Mouse (Mus musculus): ENCODE data around the gene Ptk6.

Gene Ptk6

DNA sequence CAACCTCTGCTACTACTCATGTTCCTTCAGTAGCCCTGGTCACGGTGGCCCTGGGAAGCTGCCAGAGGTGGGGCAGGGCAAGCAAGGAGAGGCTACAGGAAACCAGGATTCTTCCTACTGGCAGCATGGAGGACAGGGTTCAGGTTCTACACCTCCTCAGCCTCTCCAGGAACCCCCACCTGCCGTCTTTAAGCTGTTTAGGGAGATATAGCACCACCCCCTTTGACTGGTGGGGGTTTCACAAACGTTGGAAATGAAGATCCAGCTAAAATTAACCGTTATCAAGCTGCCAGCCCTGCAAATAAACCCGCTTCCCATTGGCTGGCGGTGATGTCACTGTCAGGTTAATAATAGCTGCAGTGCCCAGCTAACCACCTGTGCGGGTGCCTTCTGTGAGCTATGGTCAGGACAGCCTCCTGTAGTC lies 43.5 kb downstream of the Ptk6 start:
- DNase-seq, result no peak

DNA sequence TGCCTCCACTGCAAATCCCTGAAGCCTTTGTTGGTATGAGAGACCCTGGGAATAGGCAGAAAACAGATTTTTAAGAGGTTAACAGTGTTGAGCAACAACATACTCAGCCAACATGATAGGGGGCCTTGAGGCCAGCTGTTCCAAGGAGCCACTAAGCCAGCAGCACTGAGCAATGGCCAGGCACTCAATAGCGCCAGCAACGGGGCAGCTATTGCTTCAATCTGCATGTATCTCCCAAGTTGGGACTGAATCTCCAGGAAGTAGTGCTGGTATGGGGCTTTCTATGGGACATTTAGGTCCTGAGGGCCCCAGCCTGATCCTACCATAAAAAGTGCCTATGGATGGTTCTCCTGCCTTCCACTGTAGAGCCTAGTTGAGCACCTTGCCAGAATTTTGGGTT lies 44.1 kb downstream of the Ptk6 start:
- no peak for DNase-seq

DNA sequence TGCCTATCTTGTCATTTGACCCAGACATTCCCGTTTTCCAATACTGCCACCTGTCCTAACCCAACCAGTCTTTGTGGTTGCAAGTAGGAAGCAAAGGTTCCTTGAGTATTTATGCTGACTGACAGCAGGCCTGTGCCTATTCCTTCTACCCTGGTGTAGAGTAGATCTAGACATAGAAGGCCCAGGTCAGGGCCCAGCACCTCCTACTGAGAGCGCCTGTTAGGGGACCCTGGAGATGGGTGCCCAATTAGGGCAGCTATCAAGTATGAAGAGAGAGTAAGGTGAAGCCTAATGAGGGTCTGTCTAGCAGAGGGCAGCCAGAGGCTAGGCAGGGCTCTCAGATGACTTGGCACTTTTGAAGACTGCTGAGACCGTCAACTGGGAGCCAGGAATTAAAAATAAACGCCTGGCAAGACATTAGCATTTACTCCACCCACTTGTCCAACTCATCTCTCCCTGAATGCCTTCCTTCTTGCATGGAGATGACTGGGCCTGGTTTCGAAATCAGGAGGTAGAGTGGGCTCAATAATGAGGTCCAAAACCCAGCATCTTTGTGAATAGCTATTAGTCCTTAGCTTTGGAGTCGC lies 44.8 kb downstream of the Ptk6 start:
- DNase-seq, result no peak

DNA sequence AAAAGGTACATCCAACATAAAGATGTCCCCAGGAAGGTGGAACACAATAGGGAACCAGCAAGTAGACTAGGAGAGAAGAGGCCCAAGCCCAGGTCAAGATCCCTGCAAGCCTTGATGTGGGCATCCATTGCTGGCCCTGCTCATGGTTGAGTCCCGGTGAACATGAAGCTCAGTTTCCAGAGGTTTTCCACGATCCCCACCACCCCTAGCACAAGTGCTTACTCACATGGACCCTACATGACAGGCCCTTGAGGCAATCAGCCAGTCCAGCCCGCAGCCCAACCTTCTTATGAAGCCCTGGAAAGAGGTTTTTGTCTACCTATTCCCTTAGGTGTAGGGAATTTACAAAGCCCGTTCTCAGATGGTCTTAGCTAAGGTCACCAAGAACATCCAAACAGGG lies 45.4 kb downstream of the Ptk6 start:
- no peak for DNase-seq

DNA sequence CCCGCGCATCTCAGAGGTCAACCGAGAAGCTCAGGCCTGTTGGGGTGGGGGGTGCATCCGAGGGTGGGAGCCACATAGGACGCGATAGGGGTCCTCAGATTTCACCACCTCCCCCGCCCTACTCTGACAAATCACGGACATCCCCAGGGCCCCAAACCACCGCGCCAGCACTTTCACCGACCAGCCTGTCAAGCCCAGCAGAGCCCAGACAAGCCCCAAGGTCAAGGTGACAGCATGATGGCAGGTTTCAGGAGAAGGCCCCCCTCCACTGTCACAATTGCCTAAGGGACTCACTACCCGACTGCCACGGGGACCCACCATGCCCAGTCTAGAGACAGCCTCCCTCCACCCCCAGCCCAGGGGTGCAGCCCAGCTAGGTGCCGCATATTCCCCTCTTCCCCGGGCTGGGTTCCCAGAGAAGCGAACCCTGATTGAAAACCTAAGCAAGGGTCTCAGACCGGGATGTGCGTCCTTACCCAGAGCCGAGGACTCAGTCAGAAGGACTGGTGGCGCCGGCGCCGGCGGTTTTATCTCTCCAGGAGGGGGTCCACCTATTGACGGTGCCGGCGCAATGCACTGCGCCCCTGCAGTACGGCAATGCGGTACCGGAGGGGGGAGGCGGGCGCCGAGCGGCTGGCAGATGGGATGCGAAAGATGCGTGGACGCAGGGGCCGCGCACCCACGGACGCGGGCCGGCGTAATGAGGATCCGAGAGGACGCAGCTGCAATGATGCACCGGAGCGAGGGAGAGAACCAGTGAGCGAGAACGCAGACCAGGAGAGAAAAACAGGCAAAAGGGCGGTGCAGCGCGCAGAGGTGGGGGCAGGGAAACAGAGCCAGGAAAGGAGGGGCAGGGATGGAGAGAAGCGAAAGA lies 46.1 kb downstream of the Ptk6 start, which contains the start of gene Eef1a2:
Gene Eef1a2, minus strand, starts transcription at position 767 of the 874 bp plus-strand sequence.
- no peak for DNase-seq

DNA sequence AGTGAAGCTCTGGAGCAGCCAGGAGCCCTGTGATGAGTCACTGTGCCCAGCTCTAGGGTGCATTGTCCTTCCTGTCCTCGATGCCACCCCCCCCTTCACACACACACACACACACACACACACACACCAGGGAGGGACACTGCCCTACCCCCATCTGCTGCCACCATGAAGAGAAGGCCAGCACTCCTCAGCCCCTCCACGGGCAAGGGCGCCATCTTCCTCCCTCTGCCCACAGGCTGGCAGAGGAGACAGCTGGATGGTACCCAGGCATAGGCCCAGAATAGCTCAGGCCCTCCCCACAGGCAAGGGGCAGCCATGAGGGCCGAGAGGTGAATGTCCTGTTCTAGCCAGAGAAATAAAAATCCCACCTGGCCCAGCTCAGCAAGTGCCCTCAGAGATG lies 46.8 kb downstream of the Ptk6 start:
- DNase-seq, result no peak

DNA sequence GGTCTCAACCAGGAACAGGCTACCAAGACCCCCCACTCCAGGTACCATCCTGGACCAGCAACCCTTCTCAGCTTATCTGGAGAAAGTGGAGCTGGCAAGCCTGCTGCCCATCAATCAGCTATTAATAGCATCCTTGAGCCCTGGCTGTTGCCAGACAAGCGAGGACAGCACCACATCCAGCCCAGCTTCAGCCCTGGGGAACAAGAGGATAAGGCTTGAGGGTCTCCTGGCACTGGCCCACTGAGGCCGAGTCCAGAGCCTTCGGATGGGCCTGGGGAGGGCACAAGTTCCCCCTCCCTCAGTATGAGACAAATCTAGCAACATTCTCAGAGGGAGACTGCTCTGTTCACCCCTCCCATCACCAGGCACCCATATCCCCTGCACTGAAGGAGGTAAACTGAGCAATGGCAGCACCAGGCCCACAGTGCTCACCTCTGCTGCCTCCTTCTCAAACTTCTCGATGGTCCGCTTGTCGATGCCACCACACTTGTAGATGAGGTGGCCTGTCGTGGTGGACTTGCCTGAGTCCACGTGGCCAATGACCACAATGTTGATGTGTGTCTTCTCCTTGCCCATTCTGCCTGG lies 47.7 kb downstream of the Ptk6 start:
- no peak for DNase-seq

DNA sequence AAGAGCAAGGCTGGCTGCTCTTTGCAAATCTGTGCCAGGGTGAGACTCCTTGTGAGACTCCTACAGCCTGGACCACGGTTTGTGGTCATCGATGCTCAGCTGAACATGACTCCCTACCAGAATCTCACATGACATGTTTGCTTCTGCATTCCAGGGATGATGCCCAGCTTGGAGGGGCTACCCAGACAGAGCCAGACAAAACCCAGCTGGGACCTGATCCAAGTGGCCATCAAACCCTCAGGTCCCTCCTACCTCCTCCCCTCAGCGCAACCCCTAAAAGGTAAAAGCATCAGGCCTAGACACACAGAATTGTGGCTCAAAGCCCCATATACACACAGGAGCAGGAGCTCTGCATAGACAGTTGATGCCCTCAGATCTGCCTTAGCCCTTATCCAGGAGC lies 48.2 kb downstream of the Ptk6 start:
- DNase-seq, result no peak

DNA sequence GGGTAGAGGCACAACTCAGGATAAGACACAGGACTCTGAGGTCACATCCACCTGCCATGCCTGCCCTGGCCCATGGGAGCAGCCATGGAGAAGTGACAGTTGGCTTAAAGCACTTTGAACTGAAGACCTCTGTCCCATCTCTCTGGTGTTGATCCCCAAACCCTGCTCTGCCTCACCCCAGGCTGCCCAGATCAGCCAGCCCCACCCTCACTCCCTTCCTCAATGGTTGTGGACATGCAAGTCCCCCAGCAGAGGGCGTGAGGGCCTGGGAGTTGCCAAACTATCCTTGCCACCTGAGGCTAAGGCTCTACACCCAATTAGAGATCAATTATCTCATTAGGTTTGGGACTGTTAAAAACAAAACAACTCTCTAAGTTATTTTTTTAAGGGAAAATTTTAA lies 48.8 kb downstream of the Ptk6 start:
- no peak for DNase-seq

DNA sequence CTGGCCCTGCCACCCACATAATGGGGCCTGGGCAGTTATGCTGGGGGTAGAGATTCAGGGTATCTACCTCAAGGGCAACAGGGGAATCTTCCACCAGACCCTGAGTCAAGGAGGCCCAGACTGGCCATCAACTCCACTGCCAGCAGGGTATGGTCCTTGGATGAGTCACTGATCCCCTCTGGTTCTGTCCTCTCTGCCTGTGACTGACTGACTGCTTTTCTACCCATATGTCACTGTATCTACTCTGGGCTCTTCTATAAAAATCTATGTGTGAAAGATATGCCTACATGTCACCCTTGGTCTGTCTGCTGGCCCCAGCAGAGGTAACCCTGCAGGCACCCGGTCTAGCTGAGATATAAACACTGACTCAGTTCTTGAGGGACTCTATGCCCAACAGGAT lies 49.5 kb downstream of the Ptk6 start:
- DNase-seq, result no peak

DNA sequence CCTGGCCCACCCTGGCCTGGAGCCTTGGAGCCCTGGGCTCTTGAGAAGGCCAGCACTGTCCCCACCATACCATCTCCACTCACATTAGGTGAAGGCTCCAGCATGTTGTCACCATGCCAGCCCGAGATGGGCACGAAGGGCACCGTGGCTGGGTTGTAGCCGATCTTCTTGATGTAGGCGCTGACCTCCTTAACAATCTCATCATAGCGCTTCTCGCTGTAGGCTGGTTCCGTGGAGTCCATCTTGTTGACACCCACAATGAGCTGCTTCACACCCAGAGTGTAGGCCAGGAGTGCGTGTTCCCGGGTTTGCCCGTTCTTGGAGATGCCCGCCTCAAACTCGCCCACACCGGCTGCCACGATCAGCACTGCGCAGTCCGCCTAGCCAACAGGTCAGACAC lies 49.9 kb downstream of the Ptk6 start:
- no peak for DNase-seq

DNA sequence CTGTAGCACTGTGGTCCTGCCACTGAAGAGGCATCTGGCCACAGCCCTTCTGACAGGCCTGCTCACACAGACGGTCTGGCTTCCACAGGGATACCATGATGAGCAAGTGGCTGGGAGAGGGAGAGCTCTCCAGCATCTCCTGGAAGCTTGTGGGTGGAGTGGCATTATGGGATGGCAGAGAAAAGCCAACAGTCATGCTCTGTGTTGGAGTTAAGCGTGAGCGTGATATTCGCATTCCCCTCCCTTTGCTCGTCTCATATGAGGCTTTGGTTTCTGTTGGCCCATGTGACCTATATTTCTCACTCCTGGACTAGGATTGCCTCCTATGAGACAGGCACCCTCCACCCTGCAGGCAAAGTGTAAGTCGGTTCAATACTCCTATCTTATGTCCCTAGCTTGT lies 52.3 kb downstream of the Ptk6 start:
- DNase-seq, result no peak

DNA sequence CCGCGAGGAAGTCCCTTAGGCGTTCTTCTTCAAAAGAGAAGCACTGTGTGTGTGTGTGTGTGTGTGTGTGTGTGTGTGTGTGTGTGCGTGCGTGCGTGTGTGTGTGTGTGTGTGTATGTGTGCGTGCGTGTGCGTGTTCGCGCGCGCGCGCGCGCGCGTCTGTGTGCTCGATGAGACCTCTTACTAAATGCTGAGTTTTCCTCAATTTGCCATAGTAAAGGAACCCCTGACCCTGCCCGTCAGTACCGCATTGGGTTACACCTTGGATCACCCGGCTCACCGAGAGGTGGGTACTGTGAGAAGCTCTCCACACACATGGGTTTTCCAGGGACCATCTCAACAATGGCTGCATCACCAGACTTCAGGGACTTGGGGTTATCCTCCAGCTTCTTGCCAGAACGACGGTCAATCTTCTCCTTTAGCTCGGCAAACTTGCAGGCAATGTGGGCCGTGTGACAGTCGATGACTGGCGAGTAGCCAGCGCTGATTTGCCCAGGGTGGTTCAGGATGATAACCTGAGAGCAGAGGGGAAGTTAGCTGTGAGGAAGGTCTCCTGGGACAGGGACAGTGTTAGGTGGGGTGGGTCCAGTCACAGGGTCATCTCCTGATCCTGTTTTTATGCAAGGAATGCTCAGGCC lies 54.2 kb downstream of the Ptk6 start:
- no peak for DNase-seq

DNA sequence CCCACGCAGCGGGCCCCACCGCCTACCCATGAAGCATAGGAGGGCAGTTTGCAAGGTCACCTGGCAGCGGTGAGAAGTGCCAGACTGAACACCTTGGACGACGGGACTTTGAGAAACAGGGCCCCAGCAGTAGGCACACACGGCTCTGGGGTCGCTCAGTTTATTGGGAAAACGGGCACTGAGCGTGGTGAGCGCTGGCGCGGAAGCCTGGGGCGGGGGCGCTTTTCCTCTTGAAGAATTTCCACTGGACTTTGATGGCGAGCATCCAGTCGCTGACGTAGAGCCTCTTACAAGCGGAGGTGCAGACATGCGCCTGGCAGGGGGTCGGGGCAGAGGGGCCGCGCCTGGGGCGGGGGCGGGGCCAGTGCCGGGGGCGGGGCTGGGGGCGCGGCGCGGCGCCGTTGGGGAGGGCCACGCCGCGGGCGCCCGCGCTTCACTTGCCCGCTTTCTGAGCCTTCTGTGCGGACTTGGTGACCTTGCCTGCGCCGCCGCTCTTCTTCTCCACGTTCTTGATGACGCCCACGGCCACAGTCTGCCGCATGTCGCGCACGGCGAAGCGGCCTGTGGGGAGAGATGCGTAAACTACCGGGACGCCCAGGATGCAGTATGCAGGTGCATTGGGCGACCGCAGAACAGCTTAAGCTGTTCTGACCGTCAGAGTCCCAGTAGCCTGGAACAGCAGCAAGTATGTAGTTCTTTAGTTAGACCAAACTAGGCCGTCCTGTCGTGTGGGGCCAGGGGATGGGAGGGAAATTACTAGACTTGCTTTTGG lies 54.9 kb downstream of the Ptk6 start:
- DNase-seq, result no peak

DNA sequence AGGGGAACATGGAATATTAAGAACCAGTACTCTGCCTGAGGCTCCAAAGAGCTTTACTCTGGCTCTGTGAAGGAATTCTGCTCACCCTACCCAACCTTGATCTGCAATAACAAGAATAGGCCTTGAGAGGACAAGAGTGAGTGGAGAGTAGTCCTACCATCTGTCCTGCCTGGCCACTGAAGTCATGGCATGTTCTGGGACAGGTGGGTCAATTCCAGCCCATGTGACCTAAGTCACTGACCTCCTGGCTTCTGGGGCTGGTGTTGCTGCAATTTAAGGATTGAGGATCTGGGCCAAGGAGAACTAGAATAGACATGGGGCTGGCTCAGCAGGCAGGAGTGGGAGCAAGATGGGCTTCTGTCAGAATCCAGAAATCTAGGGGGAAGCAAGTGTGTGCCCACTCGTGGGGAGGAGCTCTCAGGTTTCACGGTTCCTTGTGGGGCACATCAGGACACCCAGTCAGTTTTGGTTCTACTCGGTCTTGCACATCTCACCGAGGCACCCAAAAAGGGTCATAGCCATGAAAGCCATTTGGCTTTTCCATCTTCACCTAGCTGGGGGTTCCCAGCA lies 55.5 kb downstream of the Ptk6 start:
- DNase-seq, result no peak

DNA sequence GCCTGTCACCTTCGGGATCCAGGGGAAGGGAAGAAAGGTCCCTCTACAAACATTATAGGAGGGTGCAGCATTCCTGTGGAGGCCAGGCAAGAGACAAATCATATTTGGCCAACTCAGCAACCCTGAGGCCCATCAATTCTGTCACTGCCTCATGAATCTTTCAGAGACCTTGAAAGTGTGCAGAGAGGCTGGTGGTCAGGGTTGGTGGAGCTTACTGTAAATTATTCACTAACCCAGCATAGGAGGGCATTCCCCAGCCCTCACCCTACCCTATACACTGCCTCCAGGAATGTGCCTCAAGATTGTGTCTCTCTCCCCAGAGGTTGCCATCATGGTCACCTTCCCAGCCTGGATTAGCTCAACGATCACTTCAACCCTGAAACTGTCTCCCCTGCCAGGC lies 57.9 kb downstream of the Ptk6 start:
- no peak for DNase-seq
